Mouse (Mus musculus) large intestine, adult 2 months (tissue): ENCODE measurements around the gene Elk4. TPM values are rescaled to one million over a fixed set of nuclear protein-coding genes. Genes with fewer than 3 reads are reported as not detected.

Experiments
- DNase-seq: peaks from one replicate; pipeline ENCODE4 v3.0.0-alpha.2; 2012; ENCODE audit warnings: low read depth, low spot score
- WGBS: fragments of 180-500 bp; shearing (Covaris S2); methylation state at CpG from one replicate; pipeline ENCODE4 v1.1.7; 2018; 5-methylcytosine and 5-hydroxymethylcytosine counted together
- polyA plus RNA-seq: library from polyadenylated mRNA; depleted of rRNA; stranded (reverse); fragments of >200 nt; gene quantifications from 2 replicates; pipeline ENCODE4 v1.2.3, GENCODE M21; 2012; rRNA removed

The Elk4 gene
- polyA plus RNA-seq, 1 experiment, result 14.3 TPM

DNA sequence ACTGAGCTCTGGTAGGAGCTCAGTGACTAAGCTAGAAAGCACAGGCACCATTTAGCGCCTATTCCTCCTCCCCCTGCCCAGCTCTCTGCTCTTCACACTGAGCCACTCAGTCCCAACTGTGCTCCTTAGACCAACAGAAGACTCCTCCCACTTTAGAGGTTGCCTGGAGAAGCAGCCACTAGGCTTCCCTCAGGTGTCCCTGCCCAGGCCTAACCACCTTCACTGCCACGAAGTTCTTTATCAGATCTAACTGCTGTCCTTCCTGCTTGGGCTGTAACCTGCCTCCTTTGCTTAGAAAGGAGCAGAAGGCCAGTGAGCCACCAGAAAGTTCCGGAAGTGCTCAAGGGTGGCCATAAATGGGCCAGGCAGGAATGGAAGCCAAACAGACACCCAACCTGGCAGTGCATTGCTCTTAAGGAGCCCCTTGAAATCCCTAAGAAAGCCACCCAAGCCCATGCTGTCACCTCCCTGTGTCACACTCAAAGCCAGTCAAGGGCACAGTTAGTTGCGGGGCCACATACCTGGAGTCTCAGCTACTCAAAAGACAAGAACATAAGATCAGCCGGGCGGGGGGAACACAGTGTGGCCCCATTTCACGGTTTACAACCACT lies 47.8 kb downstream of the Elk4 start:
- 34% methylated on average over 7 of the region's 7 CpGs for WGBS
- DNase-seq, result peak; percentile 73

DNA sequence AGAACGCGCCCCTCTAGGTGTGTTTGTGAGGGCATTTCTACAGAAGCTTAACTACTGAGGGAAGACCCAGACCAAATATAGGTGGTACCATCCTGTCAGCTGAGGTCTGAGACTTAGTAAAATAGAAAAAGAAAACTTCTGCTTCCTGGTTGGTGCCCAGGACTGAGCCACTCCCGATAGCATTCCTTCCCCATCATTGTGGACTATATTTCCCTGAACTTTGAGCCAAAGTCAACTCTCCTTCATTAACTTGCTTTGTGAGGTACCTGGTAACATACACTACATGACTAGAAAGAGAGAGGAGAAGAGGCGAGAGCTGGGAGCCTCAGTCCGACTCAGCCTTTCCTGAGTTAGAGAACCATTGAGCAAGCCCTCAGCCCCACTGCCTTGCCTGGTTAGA lies 51.2 kb downstream of the Elk4 start:
- WGBS, result 46% methylated on average over 5 of the region's 5 CpGs
- peak; percentile 82 for DNase-seq

DNA sequence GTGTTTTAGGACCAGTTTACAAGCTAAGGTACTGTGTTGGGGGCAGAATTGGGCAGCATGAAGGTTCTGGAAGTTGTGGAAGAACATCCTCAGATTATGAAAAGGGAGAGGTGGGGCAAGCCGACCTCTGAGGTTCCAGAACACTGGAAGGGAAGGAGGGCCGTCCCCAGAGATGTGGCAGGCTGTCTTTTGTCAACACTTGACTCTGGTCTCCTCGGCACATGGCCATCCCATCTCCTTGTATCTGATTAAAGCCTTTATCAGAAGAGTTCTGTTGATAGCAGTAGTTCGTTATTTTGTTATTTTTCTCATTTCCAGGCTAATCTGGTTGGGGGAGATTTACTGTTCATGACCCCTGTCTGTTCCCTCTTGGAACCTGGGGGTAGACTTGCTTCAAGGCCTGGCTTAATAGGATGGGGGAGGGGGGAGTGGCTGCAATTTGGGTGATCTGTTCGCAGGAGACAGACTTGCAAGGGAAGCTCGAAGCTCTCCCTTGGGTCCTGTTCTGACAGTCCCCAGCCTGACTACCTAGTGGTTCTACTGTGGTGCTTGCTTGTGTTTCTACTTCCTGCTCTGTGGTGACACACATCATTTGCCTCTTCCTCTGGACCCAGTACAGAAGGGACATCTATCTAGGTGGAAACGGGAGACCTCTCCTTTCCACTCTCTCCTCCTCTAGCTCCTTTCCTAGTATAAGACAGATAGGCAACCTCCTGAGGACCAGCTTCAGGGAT lies 52.8 kb downstream of the Elk4 start:
- 73% methylated on average over 7 of the region's 7 CpGs for WGBS

DNA sequence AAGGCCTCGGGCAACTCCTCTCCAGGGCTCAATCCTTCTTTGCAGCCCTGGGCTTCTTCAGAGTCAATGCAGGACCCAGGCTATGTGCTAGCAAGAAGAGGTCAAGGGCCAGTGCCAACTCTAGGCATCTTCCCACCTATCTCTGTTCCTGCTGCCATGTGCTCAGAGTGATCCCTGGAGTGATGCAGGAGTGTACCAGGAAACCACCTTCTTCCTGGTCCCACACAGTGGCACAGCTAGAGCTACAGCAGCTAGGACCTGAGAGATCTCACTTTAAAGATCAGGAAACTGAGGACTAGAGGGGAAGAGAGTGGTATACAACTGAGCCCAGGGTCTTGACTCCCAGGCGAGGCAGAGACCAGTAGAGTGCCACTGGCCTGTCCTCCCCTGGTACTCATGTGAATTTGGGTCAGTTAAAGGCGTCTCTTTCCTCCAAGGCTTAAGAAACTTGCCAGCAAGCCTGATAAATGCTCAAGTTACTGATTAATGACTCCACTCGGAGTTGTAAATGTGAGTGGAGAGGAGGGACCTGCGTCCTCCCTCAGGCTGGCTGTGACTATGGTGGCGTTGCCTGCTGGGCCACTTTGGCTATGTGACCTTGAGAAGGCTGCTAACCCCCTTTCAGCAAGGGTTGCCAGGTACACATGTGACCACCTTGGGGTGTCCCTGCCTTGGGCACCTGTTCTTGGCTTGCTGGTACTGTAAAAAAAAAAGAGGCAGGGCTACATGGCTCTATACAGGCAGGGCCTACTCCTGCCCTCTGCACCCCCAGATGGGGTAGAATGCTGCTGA lies 54.5 kb downstream of the Elk4 start:
- no peak for DNase-seq
- 34% methylated on average over 6 of the region's 6 CpGs for WGBS

More for the DNA sequence above, 52.8 kb downstream of the Elk4 start:
- no peak for DNase-seq

DNA sequence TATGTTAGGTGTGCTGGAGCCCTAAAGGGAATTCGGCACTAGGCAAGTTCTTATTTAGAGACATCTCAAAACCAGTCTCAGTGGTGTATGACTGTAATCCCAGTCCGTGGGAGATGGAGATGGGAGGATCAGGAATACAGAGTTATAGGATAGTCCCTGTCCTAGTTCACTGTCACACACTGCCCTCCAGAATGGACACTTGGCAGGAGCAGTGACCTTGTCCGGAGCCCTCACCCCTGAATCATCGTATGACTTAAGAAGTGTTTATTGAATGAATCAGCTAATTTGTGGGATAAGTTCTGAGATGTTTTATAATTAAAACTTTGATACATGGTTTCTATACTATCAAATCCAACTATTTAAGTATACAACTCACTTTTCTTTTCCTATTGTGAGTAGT lies 55.7 kb downstream of the Elk4 start:
- no peak for DNase-seq
- WGBS, result 61% methylated on average over 4 of the region's 4 CpGs

DNA sequence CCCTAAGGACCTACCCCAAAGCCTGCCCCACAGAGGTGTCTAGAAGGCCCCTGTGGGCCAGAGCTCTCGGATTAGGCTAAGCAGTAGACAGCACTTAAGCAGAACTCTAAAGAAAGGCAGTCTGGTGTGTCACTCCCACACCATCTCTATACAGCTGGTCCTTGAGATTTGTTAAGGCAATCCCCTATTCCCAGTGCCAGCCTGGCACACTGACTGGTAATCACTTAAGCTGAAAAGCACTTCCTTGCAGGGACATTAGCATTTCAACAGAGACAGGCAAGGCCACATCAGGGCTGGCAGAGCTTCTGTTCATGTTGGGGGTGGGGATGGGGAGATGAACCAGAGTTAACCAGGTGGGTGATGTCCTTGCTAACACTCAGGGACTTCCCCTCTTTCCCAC lies 57.6 kb downstream of the Elk4 start:
- 65% methylated on average over 1 of the region's 1 CpGs for WGBS
- DNase-seq, result no peak

DNA sequence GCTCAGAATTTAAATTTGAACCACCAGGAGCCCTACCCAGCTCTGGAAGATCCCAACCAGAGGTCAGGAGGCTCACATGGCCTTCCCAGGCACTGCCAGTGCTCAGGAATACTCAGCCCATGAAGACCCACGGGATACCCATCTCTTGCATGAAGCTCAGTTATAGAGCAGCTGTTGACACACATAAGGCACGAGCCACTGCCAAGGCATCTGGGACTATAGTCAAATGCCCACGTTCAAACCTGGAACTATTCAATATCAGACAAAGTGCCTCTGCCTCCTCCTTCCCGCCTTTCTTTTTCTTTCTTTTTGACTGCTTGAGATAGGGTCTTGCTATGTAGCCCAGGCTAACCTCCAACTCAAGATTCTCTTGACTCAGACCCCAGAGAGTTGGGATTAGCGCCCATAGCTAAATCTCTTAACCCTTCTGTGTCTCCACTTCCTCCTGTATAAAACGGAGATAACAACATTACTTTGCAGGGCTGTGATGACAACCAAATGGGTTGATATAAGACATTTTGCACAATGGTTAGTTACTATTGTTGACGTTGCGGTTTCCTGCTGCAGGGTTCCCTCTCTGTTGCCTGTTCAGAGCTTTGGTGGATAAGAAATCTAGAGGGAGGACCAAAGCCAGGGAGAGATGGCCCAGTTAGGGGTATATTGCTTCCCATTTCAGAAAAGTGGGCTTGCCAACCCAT lies 58.2 kb downstream of the Elk4 start:
- no peak for DNase-seq
- WGBS, result 76% methylated on average over 8 of the region's 8 CpGs

DNA sequence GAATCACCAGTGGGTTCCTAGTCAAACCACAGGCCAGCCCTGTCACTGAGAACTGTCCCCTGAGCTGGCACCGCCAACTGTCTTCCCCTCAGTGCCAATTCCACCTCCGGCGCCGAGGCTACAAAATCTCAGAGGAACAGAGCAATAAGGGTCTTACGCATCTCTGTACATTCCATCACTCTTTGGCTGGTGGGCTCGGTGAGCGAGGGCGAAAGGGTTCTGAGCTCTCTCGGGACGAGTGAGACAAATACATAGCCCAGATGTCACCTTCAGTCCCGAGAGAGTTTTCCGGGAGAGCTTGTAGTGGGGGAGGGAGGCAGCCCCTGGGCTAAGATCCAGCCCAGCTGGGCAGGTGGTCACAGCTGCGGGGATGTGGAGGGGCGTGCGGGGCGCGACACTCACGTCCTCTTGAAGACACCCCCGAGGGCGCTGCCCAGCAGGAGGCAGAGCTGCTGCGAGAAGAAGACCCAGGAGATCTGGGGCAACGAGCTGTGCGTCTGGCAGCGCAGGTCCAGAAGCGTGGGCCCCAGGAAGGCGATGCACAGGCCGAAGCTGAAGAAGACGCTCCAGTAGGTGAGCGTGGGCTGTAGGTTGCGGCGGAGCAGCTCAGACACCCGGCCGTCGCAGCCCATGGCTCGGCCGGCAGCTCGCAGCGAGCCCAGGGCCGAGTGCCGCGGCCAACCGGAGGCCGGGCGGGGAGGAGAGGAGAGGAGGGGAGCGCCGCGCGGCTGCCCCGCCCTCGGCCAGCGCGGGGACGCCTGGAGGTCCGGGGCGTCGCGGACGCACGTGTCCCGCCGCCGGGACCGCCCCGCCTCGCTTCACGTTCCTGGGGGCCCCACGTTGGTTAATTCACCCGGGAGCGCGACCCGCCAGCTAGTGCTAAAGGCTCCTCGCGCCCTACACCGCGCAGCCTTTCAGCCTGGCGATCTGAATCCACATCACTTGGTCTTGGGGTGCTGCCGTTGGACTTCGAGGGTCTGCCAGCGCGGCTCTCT lies 60.2 kb downstream of the Elk4 start, which contains the start of gene Mfsd4a:
Mfsd4a (minus strand) TSS at position 802 of the 995 bp plus-strand sequence.
- WGBS, result 2% methylated on average over 80 of the region's 80 CpGs
- DNase-seq, result no peak

DNA sequence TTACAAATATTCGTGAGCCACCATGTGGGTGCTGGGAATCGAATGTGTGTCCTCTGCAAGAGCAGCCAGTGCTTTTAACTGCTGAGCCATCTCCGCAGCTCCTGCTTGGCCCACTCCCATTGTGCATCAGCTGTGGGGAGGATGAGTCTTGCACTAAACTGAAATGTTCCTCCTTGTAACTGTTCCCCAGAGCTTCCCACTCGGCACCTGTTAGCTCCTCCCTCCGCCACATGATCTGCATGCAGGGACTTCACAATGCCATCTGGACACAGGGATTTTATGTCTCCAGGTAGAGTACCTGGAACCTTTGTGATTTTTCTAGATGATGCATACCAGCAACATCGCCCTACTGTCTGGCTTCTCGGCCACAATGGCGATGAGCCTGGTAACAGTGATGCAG lies 62.0 kb downstream of the Elk4 start:
- WGBS, result 91% methylated on average over 8 of the region's 8 CpGs
- DNase-seq, result no peak

DNA sequence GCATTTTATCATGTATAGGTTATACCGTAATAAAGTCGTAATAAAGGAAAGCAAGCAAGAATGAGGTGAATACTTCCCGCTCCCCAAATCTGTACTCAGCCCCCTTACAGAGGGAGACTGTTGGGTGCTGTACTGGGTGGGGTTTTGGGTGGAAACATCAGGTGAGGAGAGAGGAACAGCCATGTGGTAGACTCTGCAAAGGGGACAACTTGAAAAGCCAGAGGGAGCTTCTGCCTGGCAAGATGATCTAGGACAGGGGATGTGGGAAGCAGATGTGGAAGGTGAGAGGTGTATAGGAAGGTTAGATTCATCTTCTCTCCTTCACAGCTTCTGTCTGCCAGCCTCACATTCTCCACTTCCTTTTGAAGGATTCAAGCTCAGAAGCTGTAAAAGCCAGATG lies 63.3 kb downstream of the Elk4 start:
- no peak for DNase-seq
- 58% methylated on average over 3 of the region's 3 CpGs for WGBS

DNA sequence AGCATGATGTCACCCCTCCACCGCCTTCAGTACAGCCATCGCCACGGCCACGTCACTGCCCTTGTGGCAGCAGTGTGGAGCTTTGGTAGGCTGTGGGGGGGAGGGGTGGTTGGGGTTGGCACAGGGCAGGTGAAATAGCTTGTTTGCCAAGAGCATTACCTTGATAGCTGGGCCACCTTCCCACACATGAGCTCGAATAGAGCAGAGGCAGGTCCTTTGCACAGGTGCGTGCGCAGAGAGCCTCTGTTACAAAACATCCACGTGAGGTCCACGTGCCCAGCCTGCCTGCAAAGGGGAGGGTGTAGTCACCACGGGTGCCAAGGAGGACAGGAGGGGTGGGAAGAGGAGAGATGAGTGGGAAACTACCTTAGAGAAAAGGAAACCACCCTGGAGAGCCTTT lies 68.2 kb downstream of the Elk4 start:
- 34% methylated on average over 10 of the region's 10 CpGs for WGBS
- DNase-seq, result peak; percentile 64

DNA sequence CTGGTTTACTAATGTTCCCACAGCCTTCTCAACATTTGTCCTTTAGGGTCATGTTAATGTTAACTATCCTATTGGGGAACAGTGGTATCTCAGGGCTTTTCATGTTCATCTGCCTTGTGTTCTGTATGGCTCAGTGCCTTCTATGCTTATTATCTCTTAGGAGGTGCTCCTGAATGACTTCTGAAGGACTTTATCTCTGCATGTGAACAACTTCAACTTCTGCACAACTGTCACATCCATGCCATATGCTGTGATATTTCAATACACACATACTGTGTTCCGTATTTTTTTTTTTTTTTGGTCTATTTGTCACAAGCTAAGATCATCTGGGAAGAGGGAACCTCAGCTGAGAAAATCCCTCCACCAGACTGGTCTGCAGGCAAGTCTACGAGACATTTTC lies 71.0 kb downstream of the Elk4 start:
- DNase-seq, result no peak
- WGBS, result 96% methylated on average over 2 of the region's 2 CpGs

Other genes with a start within 250 kb of the Elk4 start
- 25.8 and 41.6 TPM in 2 replicates for gene Pm20d1, start 210.2 kb upstream of the Elk4 start, polyA plus RNA-seq
- 13.9 and 15.3 TPM in 2 replicates for gene Slc41a1, start 180.1 kb upstream of the Elk4 start, polyA plus RNA-seq
- 19.4 and 21.0 TPM in 2 replicates for gene Rab29, start 140.4 kb upstream of the Elk4 start, polyA plus RNA-seq
- 8.4 and 9.3 TPM in 2 replicates for gene Nucks1, start 97.1 kb upstream of the Elk4 start, polyA plus RNA-seq
- 2.3 and 2.5 TPM in 2 replicates for gene Slc45a3, start 44.6 kb upstream of the Elk4 start, polyA plus RNA-seq
- gene Mfsd4a, start 60.5 kb downstream of the Elk4 start, polyA plus RNA-seq, result 26.1 and 31.4 TPM in 2 replicates
- 63.6 and 113 TPM in 2 replicates for gene Cdk18, start 132.1 kb downstream of the Elk4 start, polyA plus RNA-seq
- gene Lemd1, start 183.8 kb downstream of the Elk4 start, polyA plus RNA-seq, result 0.17 TPM in 1 of 2 replicates, not detected in the other
- 0.01 TPM in 1 of 2 replicates, not detected in the other for gene AC124108.1, start 183.8 kb downstream of the Elk4 start, polyA plus RNA-seq
- not detected in 2 replicates for gene Gm10188, start 222.2 kb downstream of the Elk4 start, polyA plus RNA-seq